Mouse (Mus musculus) stomach, embryonic 16.5 days (tissue): ENCODE results near the gene Ccdc36. TPM values are rescaled to one million over a fixed set of nuclear protein-coding genes. Genes with fewer than 3 reads are reported as not detected.

ENCODE experiments used
- ATAC-seq: fragments of 200-750 bp; cut with Nextera tagmentation; 2 replicates; pipeline ENCODE4 v1.8.0; 2017; ENCODE audit warnings: moderate number of reproducible peaks, moderate TSS enrichment; ENCODE audit not compliant: insufficient read depth, low FRiP score
- H3K27ac ChIP-seq: fragments of 300-500 bp; sonication (generic); 2 replicates; pipeline ENCODE4 v1.5.1; 2014; ENCODE audit warnings: low read length
- H3K27me3 ChIP-seq: fragments of 300-500 bp; sonication (generic); 2 replicates; pipeline ENCODE4 v1.6.1; 2014; ENCODE audit warnings: low read length, control low read depth, mixed read lengths; ENCODE audit not compliant: control insufficient read depth, insufficient read depth
- H3K36me3 ChIP-seq: fragments of 300-500 bp; sonication (generic); 2 replicates; pipeline ENCODE4 v1.6.1; 2014; ENCODE audit warnings: low read length; ENCODE audit not compliant: control insufficient read depth, insufficient read depth
- H3K4me1 ChIP-seq: fragments of 300-500 bp; sonication (generic); 2 replicates; pipeline ENCODE4 v1.6.1; 2014; ENCODE audit warnings: low read length, control low read depth, mixed read lengths; ENCODE audit not compliant: control insufficient read depth, insufficient read depth
- H3K4me2 ChIP-seq: fragments of 300-500 bp; sonication (generic); 2 replicates; pipeline ENCODE4 v1.6.1; 2014; ENCODE audit warnings: low read depth, low read length, mixed read lengths
- H3K4me3 ChIP-seq: fragments of 300-500 bp; sonication (generic); replicated peaks from 2 replicates; pipeline ENCODE4 v1.5.1; 2014; ENCODE audit warnings: mild to moderate bottlenecking, low read length
- H3K9ac ChIP-seq: fragments of 300-500 bp; sonication (generic); 2 replicates; pipeline ENCODE4 v1.6.1; 2014; ENCODE audit warnings: low read length
- H3K9me3 ChIP-seq: fragments of 300-500 bp; sonication (generic); replicated peaks from 2 replicates; pipeline ENCODE4 v1.6.1; 2016; ENCODE audit warnings: low read length, control low read depth; ENCODE audit not compliant: control insufficient read depth
- WGBS: fragments of 180-500 bp; shearing (Covaris S2); extraction: QIAGEN DNeasy Blood & Tissue Kit; methylation state at CpG from one replicate; pipeline ENCODE4 v1.1.7; 2014; 5-methylcytosine and 5-hydroxymethylcytosine counted together
- polyA plus RNA-seq: library from polyadenylated mRNA; unstranded; fragments of >200 nt; fragmentation: Nextera tagmentation; extraction: Ambion mirVana; gene quantifications from 2 replicates; pipeline ENCODE4 v1.2.1, GENCODE M21; 2015

Gene Ccdc36
- polyA plus RNA-seq, 1 experiment from 2014 or later: 1.9 TPM

DNA sequence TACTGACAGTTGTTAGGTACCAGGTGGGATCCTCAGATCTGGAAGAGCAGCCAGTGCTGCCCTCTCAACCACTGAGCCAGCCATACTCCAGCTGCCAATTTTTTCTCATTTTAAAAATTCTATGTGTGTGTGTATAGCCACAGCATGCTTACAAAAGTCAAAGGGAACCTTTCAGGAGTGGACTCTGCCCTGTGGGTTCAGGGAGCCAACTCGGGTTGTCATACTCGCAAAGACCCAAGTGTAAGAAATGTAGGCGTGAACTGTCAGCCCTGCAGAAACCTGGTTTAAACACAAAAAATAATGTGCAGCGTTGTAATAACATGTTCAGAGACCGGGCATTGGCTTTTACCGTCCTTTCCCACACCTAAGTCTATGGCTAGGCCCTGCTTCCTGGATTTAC lies 34.1 kb downstream of the Ccdc36 start:
- WGBS: 95% methylated on average over 6 of the region's 6 CpGs
- H3K36me3 ChIP-seq: peaks cover 17% of the 10 kb centered on the region
- no peak overlapping the region for H3K4me3 ChIP-seq
- H3K27me3 ChIP-seq: no peaks in the 10 kb centered on the region
- H3K27ac ChIP-seq: no peak overlapping the region
- no peaks in the 10 kb centered on the region for H3K9me3 ChIP-seq
- no peaks in the 10 kb centered on the region for H3K4me1 ChIP-seq
- H3K9ac ChIP-seq: no peak overlapping the region
- no peak for ATAC-seq
- H3K4me2 ChIP-seq: no peak overlapping the region

- ATAC-seq: peak; percentile 25; the same call in 1 of the 2 replicates
- 73% methylated on average over 18 of the region's 18 CpGs for WGBS
- no peak within 1 kb of the TSS for H3K4me3 ChIP-seq
Measured at GRCm38 (mm10) chr9:108392676-108393075, 35.6 kb downstream of the Ccdc36 start, which contains the start of gene 1700102P08Rik. Gene 1700102P08Rik (plus strand): TSS chr9:108392805.

DNA sequence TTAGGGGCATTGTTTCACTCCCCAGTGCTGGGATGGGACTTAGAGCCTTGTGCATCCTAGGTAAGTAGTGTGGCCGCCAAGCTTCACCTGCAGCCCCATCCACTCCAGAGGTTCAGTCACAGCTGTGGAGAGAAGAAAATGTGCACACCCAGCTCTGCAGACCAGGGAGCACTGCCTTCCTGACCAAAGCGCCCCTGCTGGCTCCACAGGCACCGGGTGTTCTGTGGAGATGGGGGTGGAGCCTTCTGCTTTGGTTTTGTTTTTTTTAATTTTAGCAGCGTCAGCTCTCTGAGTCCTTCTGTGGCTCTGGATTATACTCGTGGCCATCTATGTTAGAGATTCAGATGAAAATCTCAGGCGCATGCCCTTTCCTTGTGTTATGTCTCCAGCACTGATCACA lies 39.1 kb downstream of the Ccdc36 start:
- H3K4me2 ChIP-seq: no peak overlapping the region
- WGBS: 77% methylated on average over 6 of the region's 6 CpGs
- H3K9ac ChIP-seq: no peak overlapping the region
- H3K4me1 ChIP-seq: no peaks in the 10 kb centered on the region
- H3K27ac ChIP-seq: no peak overlapping the region
- ATAC-seq: no peak
- peaks cover 31% of the 10 kb centered on the region for H3K36me3 ChIP-seq
- H3K4me3 ChIP-seq: no peak overlapping the region
- H3K9me3 ChIP-seq: no peaks in the 10 kb centered on the region
- H3K27me3 ChIP-seq: no peaks in the 10 kb centered on the region

More at GRCm38 (mm10) chr9:108392676-108393075, 35.6 kb downstream of the Ccdc36 start, which contains the start of gene 1700102P08Rik:
- H3K4me2 ChIP-seq: no peak within 1 kb of the TSS
- H3K4me1 ChIP-seq: no peaks in the 10 kb centered on the region
- H3K36me3 ChIP-seq: peaks cover 23% of the 10 kb centered on the region
- H3K9me3 ChIP-seq: no peaks in the 10 kb centered on the region
- no peak within 1 kb of the TSS for H3K27ac ChIP-seq
- H3K9ac ChIP-seq: no peak within 1 kb of the TSS
- H3K27me3 ChIP-seq: no peaks in the 10 kb centered on the region

DNA sequence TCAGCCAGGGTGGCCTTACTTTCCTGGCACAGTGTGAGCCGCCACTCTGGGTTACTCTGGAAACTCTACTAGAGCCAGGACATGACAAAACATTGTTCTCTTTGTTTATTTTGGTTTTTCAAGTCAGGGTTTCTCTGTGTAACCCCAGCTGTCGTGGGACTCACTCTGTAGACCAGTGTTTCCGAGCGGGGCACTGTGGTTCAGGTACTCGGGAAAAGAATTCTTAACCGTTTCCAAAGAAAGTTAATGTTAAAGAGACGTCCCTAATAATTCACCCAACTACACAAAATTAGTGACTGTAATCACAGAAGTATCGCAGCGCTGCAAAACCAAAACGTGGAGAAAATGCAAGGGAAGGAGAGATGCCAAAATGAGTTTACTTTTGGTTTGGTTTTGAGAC lies 39.7 kb downstream of the Ccdc36 start:
- no peak for ATAC-seq
- Histone ChIP-seq H3K9ac (no peak overlapping the region; the same call in 1 of the 2 replicates), H3K4me3 (no peak overlapping the region), H3K27ac (no peak overlapping the region), H3K9me3 (no peaks in the 10 kb centered on the region), H3K36me3 (peaks cover 31% of the 10 kb centered on the region), H3K4me2 (no peak overlapping the region), H3K4me1 (no peaks in the 10 kb centered on the region), H3K27me3 (no peaks in the 10 kb centered on the region)
- WGBS: 80% methylated on average over 10 of the region's 10 CpGs

DNA sequence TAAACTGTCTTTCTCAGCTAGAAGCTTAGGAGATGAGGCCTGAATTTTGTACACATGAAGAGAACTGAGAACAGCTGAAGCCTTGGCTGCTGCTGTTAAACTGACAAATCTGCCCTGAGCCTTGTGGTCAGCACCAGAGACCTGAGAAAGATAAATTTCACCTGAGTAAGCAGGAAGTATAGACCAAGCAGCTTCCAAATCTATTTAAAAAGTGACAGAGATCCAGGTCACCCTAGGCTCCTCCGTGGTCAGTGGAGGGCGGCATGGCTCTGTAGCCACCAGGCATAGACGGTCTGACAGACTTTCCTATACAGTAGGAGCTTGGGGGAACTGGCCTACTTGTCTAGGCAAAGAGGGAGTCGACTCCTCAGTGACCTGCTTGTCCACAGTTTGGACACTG lies 41.5 kb downstream of the Ccdc36 start:
- no peak overlapping the region for H3K4me3 ChIP-seq
- WGBS: 87% methylated on average over 4 of the region's 4 CpGs
- no peak overlapping the region for H3K9ac ChIP-seq
- no peak overlapping the region for H3K4me2 ChIP-seq
- H3K36me3 ChIP-seq: peaks cover 21% of the 10 kb centered on the region
- H3K4me1 ChIP-seq: no peaks in the 10 kb centered on the region
- no peaks in the 10 kb centered on the region for H3K27me3 ChIP-seq
- H3K27ac ChIP-seq: no peak overlapping the region
- no peaks in the 10 kb centered on the region for H3K9me3 ChIP-seq
- no peak for ATAC-seq

- Histone ChIP-seq H3K4me1 (no peaks in the 10 kb centered on the region), H3K4me2 (no peak overlapping the region), H3K9me3 (no peaks in the 10 kb centered on the region), H3K27ac (no peak overlapping the region), H3K36me3 (peaks cover 21% of the 10 kb centered on the region), H3K9ac (no peak overlapping the region), H3K27me3 (no peaks in the 10 kb centered on the region), H3K4me3 (no peak overlapping the region)
- no peak for ATAC-seq
- WGBS: 71% methylated on average over 7 of the region's 7 CpGs
Measured at GRCm38 (mm10) chr9:108385006-108385405, 43.3 kb downstream of the Ccdc36 start.

DNA sequence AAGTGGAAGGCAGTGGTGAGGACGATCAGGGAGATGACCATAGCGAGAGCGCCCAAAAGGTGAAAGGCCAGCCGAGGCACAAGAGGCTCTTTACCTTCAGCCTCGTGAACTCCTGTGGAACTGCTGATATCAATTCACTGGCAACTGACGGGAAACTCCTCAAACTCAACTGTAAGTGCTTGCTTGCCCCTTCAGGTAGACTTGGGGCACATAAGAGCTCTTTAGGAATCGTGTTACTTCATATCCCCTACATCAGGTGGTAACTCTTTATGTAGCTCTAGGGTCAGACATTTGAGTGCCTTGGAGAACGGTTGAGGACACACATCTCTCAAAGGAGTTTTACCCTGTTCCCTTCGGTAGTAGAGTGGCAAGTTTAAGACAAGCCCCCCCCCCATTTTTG lies 46.9 kb downstream of the Ccdc36 start:
- WGBS: 95% methylated on average over 9 of the region's 9 CpGs
- H3K27me3 ChIP-seq: no peaks in the 10 kb centered on the region
- H3K9me3 ChIP-seq: no peaks in the 10 kb centered on the region
- no peak overlapping the region for H3K4me2 ChIP-seq
- no peak overlapping the region for H3K9ac ChIP-seq
- no peak overlapping the region for H3K4me3 ChIP-seq
- no peak for ATAC-seq
- H3K27ac ChIP-seq: no peak overlapping the region
- H3K4me1 ChIP-seq: no peaks in the 10 kb centered on the region
- peaks cover 23% of the 10 kb centered on the region for H3K36me3 ChIP-seq

GRCm38 (mm10) chr9:108379294-108379693 lies 49.0 kb downstream of the Ccdc36 start:
- 82% methylated on average over 4 of the region's 4 CpGs for WGBS
- Histone ChIP-seq H3K4me1 (no peaks in the 10 kb centered on the region), H3K9me3 (no peaks in the 10 kb centered on the region), H3K27ac (no peak overlapping the region; the same call in 1 of the 2 replicates), H3K9ac (no peak overlapping the region), H3K4me3 (no peak overlapping the region), H3K36me3 (peaks cover 29% of the 10 kb centered on the region), H3K27me3 (no peaks in the 10 kb centered on the region), H3K4me2 (no peak overlapping the region)
- no peak for ATAC-seq

- Histone ChIP-seq H3K27me3 (no peaks in the 10 kb centered on the region), H3K4me3 (no peak overlapping the region), H3K27ac (no peak overlapping the region; the same call in 1 of the 2 replicates), H3K4me1 (no peaks in the 10 kb centered on the region), H3K4me2 (no peak overlapping the region), H3K9me3 (no peaks in the 10 kb centered on the region), H3K36me3 (peaks cover 35% of the 10 kb centered on the region), H3K9ac (no peak overlapping the region)
- ATAC-seq: no peak; the same call in 1 of the 2 replicates
- WGBS: 81% methylated on average over 5 of the region's 5 CpGs
Measured at GRCm38 (mm10) chr9:108378736-108379135, 49.5 kb downstream of the Ccdc36 start.
